Comparison of ENCODE assay signal across 8 mouse cellular contexts in the genomic region with DNA sequence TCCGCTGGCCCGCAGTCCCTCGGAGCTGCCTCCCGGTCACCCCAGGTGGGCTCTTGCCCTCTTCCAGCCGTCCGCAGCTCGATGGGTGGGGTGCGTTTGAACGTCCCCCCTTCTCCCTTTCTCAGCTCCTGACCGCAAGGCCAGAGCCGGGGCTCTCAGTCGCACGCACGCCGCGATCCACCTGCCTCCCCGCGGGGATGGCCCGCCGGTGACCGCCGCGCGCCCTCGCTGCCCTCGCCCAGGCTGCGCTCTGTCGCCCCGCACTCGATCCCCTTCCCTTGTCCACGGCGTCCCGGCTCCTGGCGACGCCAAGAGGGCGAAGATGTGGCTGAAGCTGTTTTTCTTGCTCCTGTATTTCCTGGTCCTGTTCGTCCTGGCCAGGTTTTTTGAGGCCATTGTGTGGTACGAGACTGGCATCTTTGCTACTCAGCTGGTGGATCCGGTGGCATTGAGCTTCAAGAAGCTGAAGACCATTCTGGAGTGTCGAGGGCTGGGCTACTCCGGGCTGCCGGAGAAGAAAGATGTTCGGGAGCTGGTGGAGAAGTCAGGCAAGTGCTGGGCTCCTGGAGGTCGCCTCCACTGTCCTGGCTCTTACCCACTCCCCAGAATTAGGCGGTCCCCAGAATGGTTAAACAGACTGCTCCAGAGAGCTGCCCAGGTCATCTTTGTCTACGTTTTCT. TPM values are rescaled to one million over a fixed set of nuclear protein-coding genes. Genes with fewer than 3 reads are reported as not detected.
DNase-seq lines count a peak whose midpoint lies in the region; ATAC-seq and TF ChIP-seq lines count a peak whose summit lies in the region.

No protein-coding gene starts in this region.

- H3K27ac ChIP-seq in intestine, postnatal 0 days (ENCODE audit: low read depth, low read length), result peak overlapping the region; percentile 100
- peak overlapping the region; percentile 98 for H3K27ac ChIP-seq in limb, embryonic 13.5 days
- H3K27ac ChIP-seq in midbrain, embryonic 14.5 days (replicated peaks; ENCODE audit: low read depth, low read length), result peak overlapping the region; percentile 99

- peak overlapping the region; percentile 64 for H3K4me2 ChIP-seq in intestine, postnatal 0 days (replicated peaks; ENCODE audit: low read depth)
- H3K4me2 ChIP-seq in limb, embryonic 13.5 days (replicated peaks), result peak overlapping the region; percentile 85
- H3K4me2 ChIP-seq in midbrain, embryonic 14.5 days (ENCODE audit: low read length), result peak overlapping the region; percentile 71

- peaks cover 16% of the 10 kb centered on the region for H3K36me3 ChIP-seq in intestine, postnatal 0 days (ENCODE audit: control insufficient read depth, insufficient read depth)
- H3K36me3 ChIP-seq in limb, embryonic 13.5 days, result peaks cover 18% of the 10 kb centered on the region
- H3K36me3 ChIP-seq in midbrain, embryonic 14.5 days (ENCODE audit: control insufficient read depth, insufficient read depth, low read length), result peaks cover 11% of the 10 kb centered on the region; the same call in 1 of the 2 replicates

- DNase-seq in 416B (ENCODE audit: low read depth), result peak; percentile 59
- peak; percentile 67 for DNase-seq in adipocyte (ENCODE audit: low spot score)
- peak; percentile 11 to 25 for DNase-seq in gastrocnemius, adult 8-10 months (ENCODE audit: low spot score in 2 of 2)
- DNase-seq in midbrain, embryonic 14.5 days, result peak; percentile 72
- DNase-seq in spleen, postnatal 14 days (ENCODE audit: low spot score in 2 of 2), result peak; percentile 25 to 43

- no peak; the same call in 1 of the 2 replicates for TF ChIP-seq CTCF in intestine, postnatal 0 days (IDR thresholded peaks at IDR 0.05; ENCODE audit: low read depth)

- under 1% methylated on average over 46 of the region's 46 CpGs for WGBS in intestine, postnatal 0 days
- under 1% methylated on average over 42 of the region's 46 CpGs for WGBS in limb, embryonic 13.5 days
- 0% methylated on average over 46 of the region's 46 CpGs for WGBS in midbrain, embryonic 14.5 days

- peak overlapping the region; percentile 98 for H3K9ac ChIP-seq in intestine, postnatal 0 days (ENCODE audit: low read depth, low read length)
- H3K9ac ChIP-seq in limb, embryonic 13.5 days, result peak overlapping the region; percentile 98
- H3K9ac ChIP-seq in midbrain, embryonic 14.5 days (replicated peaks; ENCODE audit: low read length), result peak overlapping the region; percentile 98

- H3K9me3 ChIP-seq in intestine, postnatal 0 days (ENCODE audit: control insufficient read depth), result no peaks in the 10 kb centered on the region
- H3K9me3 ChIP-seq in limb, embryonic 13.5 days, result no peaks in the 10 kb centered on the region
- no peaks in the 10 kb centered on the region for H3K9me3 ChIP-seq in midbrain, embryonic 14.5 days (ENCODE audit: control insufficient read depth, low read length)

- peak; percentile 35 for ATAC-seq in common myeloid progenitor, adult 5-6 weeks (replicated peaks; ENCODE audit: low read depth, poor library complexity, severe bottlenecking)
- ATAC-seq in intestine, postnatal 0 days, result 0 out of 2 replicates have a peak, but pooled peaks have one; percentile 3
- peak; percentile 38 for ATAC-seq in limb, embryonic 13.5 days (ENCODE audit: low FRiP score, low read depth)
- ATAC-seq in midbrain, embryonic 14.5 days (ENCODE audit: low FRiP score, low TSS enrichment), result peak; percentile 44

- H3K4me3 ChIP-seq in intestine, postnatal 0 days (ENCODE audit: low read depth, low read length), result peak overlapping the region; percentile 93
- peak overlapping the region; percentile 90 for H3K4me3 ChIP-seq in limb, embryonic 13.5 days
- H3K4me3 ChIP-seq in midbrain, embryonic 14.5 days (replicated peaks; ENCODE audit: low read depth, low read length), result peak overlapping the region; percentile 90

- H3K27me3 ChIP-seq in intestine, postnatal 0 days (replicated peaks; ENCODE audit: control insufficient read depth, insufficient read depth, low read length), result no peaks in the 10 kb centered on the region
- H3K27me3 ChIP-seq in limb, embryonic 13.5 days, result no peaks in the 10 kb centered on the region
- no peaks in the 10 kb centered on the region for H3K27me3 ChIP-seq in midbrain, embryonic 14.5 days (ENCODE audit: control insufficient read depth, insufficient read depth, low read length)

- H3K4me1 ChIP-seq in intestine, postnatal 0 days (replicated peaks; ENCODE audit: control insufficient read depth, insufficient read depth, low read length), result no peaks in the 10 kb centered on the region
- H3K4me1 ChIP-seq in limb, embryonic 13.5 days, result peaks cover 22% of the 10 kb centered on the region
- peaks cover 17% of the 10 kb centered on the region for H3K4me1 ChIP-seq in midbrain, embryonic 14.5 days (ENCODE audit: control insufficient read depth, insufficient read depth, low read length)

RNA-seq across cellular contexts. Expression of gene Rnf103, which starts 0.8 kb away (rescaled TPM):
- total RNA-seq in common myeloid progenitor, adult 5-6 weeks (2017), result 12.5 and 18.3 TPM in 2 replicates
- 10 to 100 TPM; 19.5 to 22.6 (median 21.2) TPM for total RNA-seq in gastrocnemius, adult 8-10 months (2022)
- polyA plus RNA-seq in intestine, postnatal 0 days (2015; fragmentation: Nextera tagmentation; extraction: Ambion mirVana), result 44.2 and 45.3 TPM in 2 replicates
- polyA plus RNA-seq in limb, embryonic 13.5 days (2015; fragmentation: Nextera tagmentation; extraction: Ambion mirVana), result 14.2 and 15.3 TPM in 2 replicates
- 24.5 and 34.5 TPM in 2 replicates for polyA plus RNA-seq in midbrain, embryonic 14.5 days (2014; fragmentation: Nextera tagmentation; extraction: Ambion mirVana)

RNA-seq across cellular contexts. Expression of gene Chmp3, which starts 49.1 kb away (rescaled TPM):
- 117 and 139 TPM in 2 replicates for total RNA-seq in common myeloid progenitor, adult 5-6 weeks (2017)
- 10 to 100 TPM; 30.4 to 39.8 (median 38.9) TPM for total RNA-seq in gastrocnemius, adult 8-10 months (2022)
- polyA plus RNA-seq in intestine, postnatal 0 days (2015; fragmentation: Nextera tagmentation; extraction: Ambion mirVana), result 109 and 111 TPM in 2 replicates
- 54.8 and 58.5 TPM in 2 replicates for polyA plus RNA-seq in limb, embryonic 13.5 days (2015; fragmentation: Nextera tagmentation; extraction: Ambion mirVana)
- polyA plus RNA-seq in midbrain, embryonic 14.5 days (2014; fragmentation: Nextera tagmentation; extraction: Ambion mirVana), result 43.0 and 57.8 TPM in 2 replicates

RNA-seq across cellular contexts. Expression of gene Rmnd5a, which starts 54.0 kb away (rescaled TPM):
- 81.2 and 99.4 TPM in 2 replicates for total RNA-seq in common myeloid progenitor, adult 5-6 weeks (2017)
- total RNA-seq in gastrocnemius, adult 8-10 months (2022), result 100 to 1,000 TPM; 137 to 183 (median 144) TPM
- polyA plus RNA-seq in intestine, postnatal 0 days (2015; fragmentation: Nextera tagmentation; extraction: Ambion mirVana), result 12.2 and 12.8 TPM in 2 replicates
- 12.3 and 12.5 TPM in 2 replicates for polyA plus RNA-seq in limb, embryonic 13.5 days (2015; fragmentation: Nextera tagmentation; extraction: Ambion mirVana)
- polyA plus RNA-seq in midbrain, embryonic 14.5 days (2014; fragmentation: Nextera tagmentation; extraction: Ambion mirVana), result 5.5 and 6.7 TPM in 2 replicates

Comparison
In these comparisons a context has a peak if more than half of its experiments do, and no peak if none do; other contexts are left out.
1. Peak in every context shown above with its lines: DNase-seq, ATAC-seq, H3K4me3 ChIP-seq and H3K27ac ChIP-seq.
2. DNase-seq: peak in every context shown above with its lines; median percentile 72 in midbrain, embryonic 14.5 days; 67 in adipocyte; 59 in 416B; 34 in spleen, postnatal 14 days; 18 in gastrocnemius, adult 8-10 months.